Mouse (Mus musculus): ENCODE measurements at regions not wholly inside any gene's neighbourhood (a gene's known extent, or its start where the extent isn't known, plus 50 kb on each side); places are given as distances from the start of the nearest gene placed in this dataset.

- WGBS = 34% methylated on average over 3 of the region's 3 CpGs
- H3K27ac ChIP-seq (replicated peaks) = no peak overlapping the region
- H3K4me1 ChIP-seq (replicated peaks; ENCODE audit: control insufficient read depth, insufficient read depth) = no peaks in the 10 kb centered on the region
- peak; percentile 90 for TF ChIP-seq CTCF (IDR thresholded peaks at IDR 0.05; ENCODE audit: low read depth)
- TF ChIP-seq EP300 (optimal IDR thresholded peaks at IDR 0.05) = no peak
- no peak overlapping the region for H3K9ac ChIP-seq (ENCODE audit: low read length)
- ATAC-seq (ENCODE audit: low FRiP score, low TSS enrichment) = no peak
- H3K9me3 ChIP-seq (ENCODE audit: control insufficient read depth, low read length) = no peaks in the 10 kb centered on the region
- DNase-seq (ENCODE audit: low spot score) = peak; percentile 37
- H3K4me3 ChIP-seq (ENCODE audit: low read depth, low read length) = no peak overlapping the region
- H3K36me3 ChIP-seq (ENCODE audit: control insufficient read depth, insufficient read depth, low read length) = no peaks in the 10 kb centered on the region
- no peaks in the 10 kb centered on the region for H3K27me3 ChIP-seq (ENCODE audit: control insufficient read depth, insufficient read depth, low read length)
- no peak overlapping the region for H3K4me2 ChIP-seq (replicated peaks; ENCODE audit: low read depth)
These were observed 261.3 kb downstream of the Gm45692 start for GRCm38 (mm10) chr8:26380668-26381067.

GRCm38 (mm10) chr8:26382426-26382825 lies 263.1 kb downstream of the Gm45692 start:
- Histone ChIP-seq H3K4me3 (ENCODE audit: low read depth, low read length) (no peak overlapping the region), H3K27ac (replicated peaks) (no peak overlapping the region), H3K36me3 (ENCODE audit: control insufficient read depth, insufficient read depth, low read length) (no peaks in the 10 kb centered on the region), H3K4me2 (replicated peaks; ENCODE audit: low read depth) (no peak overlapping the region), H3K9me3 (ENCODE audit: control insufficient read depth, low read length) (no peaks in the 10 kb centered on the region), H3K9ac (ENCODE audit: low read length) (no peak overlapping the region), H3K27me3 (ENCODE audit: control insufficient read depth, insufficient read depth, low read length) (no peaks in the 10 kb centered on the region), H3K4me1 (replicated peaks; ENCODE audit: control insufficient read depth, insufficient read depth) (no peaks in the 10 kb centered on the region)
- 90% methylated on average over 7 of the region's 7 CpGs for WGBS
- ATAC-seq (ENCODE audit: low FRiP score, low TSS enrichment) (no peak), DNase-seq (ENCODE audit: low spot score) (no peak)
- TF ChIP-seq EP300 (optimal IDR thresholded peaks at IDR 0.05) = no peak
- no peak for TF ChIP-seq CTCF (IDR thresholded peaks at IDR 0.05; ENCODE audit: low read depth)

GRCm38 (mm10) chr8:26383886-26384285 lies 264.6 kb downstream of the Gm45692 start:
- no peaks in the 10 kb centered on the region for H3K27me3 ChIP-seq (ENCODE audit: control insufficient read depth, insufficient read depth, low read length)
- H3K9me3 ChIP-seq (ENCODE audit: control insufficient read depth, low read length) = no peaks in the 10 kb centered on the region
- DNase-seq (ENCODE audit: low spot score) (no peak), ATAC-seq (ENCODE audit: low FRiP score, low TSS enrichment) (no peak)
- TF ChIP-seq CTCF (IDR thresholded peaks at IDR 0.05; ENCODE audit: low read depth) (no peak), EP300 (optimal IDR thresholded peaks at IDR 0.05) (no peak)
- H3K4me1 ChIP-seq (replicated peaks; ENCODE audit: control insufficient read depth, insufficient read depth) = no peaks in the 10 kb centered on the region
- no peaks in the 10 kb centered on the region for H3K36me3 ChIP-seq (ENCODE audit: control insufficient read depth, insufficient read depth, low read length)
- no peak overlapping the region for H3K4me3 ChIP-seq (ENCODE audit: low read depth, low read length)
- no peak overlapping the region for H3K9ac ChIP-seq (ENCODE audit: low read length)
- H3K27ac ChIP-seq (replicated peaks) = no peak overlapping the region
- WGBS = 44% methylated on average over 3 of the region's 3 CpGs
- no peak overlapping the region for H3K4me2 ChIP-seq (replicated peaks; ENCODE audit: low read depth)

GRCm38 (mm10) chr8:26384305-26384993 lies 265.1 kb downstream of the Gm45692 start:
- H3K36me3 ChIP-seq (ENCODE audit: control insufficient read depth, insufficient read depth, low read length) = no peaks in the 10 kb centered on the region
- H3K27ac ChIP-seq (replicated peaks) = no peak overlapping the region; the same call in 1 of the 2 replicates
- ATAC-seq (ENCODE audit: low FRiP score, low TSS enrichment) (0 out of 2 replicates have a peak, but pooled peaks have one; percentile 64), DNase-seq (ENCODE audit: low spot score) (peak; percentile 26)
- no peaks in the 10 kb centered on the region for H3K4me1 ChIP-seq (replicated peaks; ENCODE audit: control insufficient read depth, insufficient read depth)
- no peaks in the 10 kb centered on the region for H3K9me3 ChIP-seq (ENCODE audit: control insufficient read depth, low read length)
- no peak overlapping the region for H3K9ac ChIP-seq (ENCODE audit: low read length)
- TF ChIP-seq EP300 (optimal IDR thresholded peaks at IDR 0.05) (no peak), CTCF (IDR thresholded peaks at IDR 0.05; ENCODE audit: low read depth) (no peak)
- H3K27me3 ChIP-seq (ENCODE audit: control insufficient read depth, insufficient read depth, low read length) = no peaks in the 10 kb centered on the region
- 4% methylated on average over 3 of the region's 3 CpGs for WGBS
- H3K4me2 ChIP-seq (replicated peaks; ENCODE audit: low read depth) = no peak overlapping the region
- no peak overlapping the region for H3K4me3 ChIP-seq (ENCODE audit: low read depth, low read length)

GRCm38 (mm10) chr8:26384994-26385345 lies 265.6 kb downstream of the Gm45692 start:
- no peak for TF ChIP-seq EP300 (optimal IDR thresholded peaks at IDR 0.05)
- no peak for TF ChIP-seq CTCF (IDR thresholded peaks at IDR 0.05; ENCODE audit: low read depth)
- Histone ChIP-seq H3K36me3 (ENCODE audit: control insufficient read depth, insufficient read depth, low read length) (no peaks in the 10 kb centered on the region), H3K4me2 (replicated peaks; ENCODE audit: low read depth) (no peak overlapping the region), H3K4me3 (ENCODE audit: low read depth, low read length) (no peak overlapping the region), H3K4me1 (replicated peaks; ENCODE audit: control insufficient read depth, insufficient read depth) (no peaks in the 10 kb centered on the region), H3K9me3 (ENCODE audit: control insufficient read depth, low read length) (no peaks in the 10 kb centered on the region), H3K27me3 (ENCODE audit: control insufficient read depth, insufficient read depth, low read length) (no peaks in the 10 kb centered on the region), H3K27ac (replicated peaks) (no peak overlapping the region), H3K9ac (ENCODE audit: low read length) (no peak overlapping the region)
- ATAC-seq (ENCODE audit: low FRiP score, low TSS enrichment) (no peak), DNase-seq (ENCODE audit: low spot score) (no peak)
- 8% methylated on average over 6 of the region's 6 CpGs for WGBS

- no peak overlapping the region for H3K9ac ChIP-seq (ENCODE audit: low read length)
- no peaks in the 10 kb centered on the region for H3K9me3 ChIP-seq (ENCODE audit: control insufficient read depth, low read length)
- WGBS = 62% methylated on average over 6 of the region's 6 CpGs
- no peak for DNase-seq (ENCODE audit: low spot score)
- H3K27me3 ChIP-seq (ENCODE audit: control insufficient read depth, insufficient read depth, low read length) = no peaks in the 10 kb centered on the region
- no peaks in the 10 kb centered on the region for H3K36me3 ChIP-seq (ENCODE audit: control insufficient read depth, insufficient read depth, low read length)
- H3K4me3 ChIP-seq (ENCODE audit: low read depth, low read length) = no peak overlapping the region
- no peak overlapping the region for H3K4me2 ChIP-seq (replicated peaks; ENCODE audit: low read depth)
- TF ChIP-seq CTCF (IDR thresholded peaks at IDR 0.05; ENCODE audit: low read depth) (peak; percentile 63), EP300 (optimal IDR thresholded peaks at IDR 0.05) (no peak)
- no peak for ATAC-seq (ENCODE audit: low FRiP score, low TSS enrichment)
- H3K27ac ChIP-seq (replicated peaks) = no peak overlapping the region
- H3K4me1 ChIP-seq (replicated peaks; ENCODE audit: control insufficient read depth, insufficient read depth) = no peaks in the 10 kb centered on the region
These were observed 275.7 kb downstream of the Gm45692 start for GRCm38 (mm10) chr8:26395061-26395460.
